Mouse (Mus musculus): ENCODE measurements around the gene Fam83f. TPM values are rescaled to one million over a fixed set of nuclear protein-coding genes. Genes with fewer than 3 reads are reported as not detected.
"Not testable (repeated sequence)": the region's sequence is repeated elsewhere in the genome, so short reads cannot be mapped to it uniquely, and the experiment has no call there.

Fam83f gene
- polyA plus RNA-seq, 1 experiment from 2014 or later: 0.39 TPM

GRCm38 (mm10) chr15:80729477-80729876 lies 57.8 kb downstream of the Fam83f start:
- H3K27me3 ChIP-seq (replicated peaks; ENCODE audit: control insufficient read depth, insufficient read depth, low read length): no peaks in the 10 kb centered on the region
- no peak overlapping the region for H3K4me2 ChIP-seq (ENCODE audit: low read length)
- ATAC-seq: no peak
- no peak overlapping the region for H3K9ac ChIP-seq (ENCODE audit: low read depth, low read length)
- H3K4me3 ChIP-seq (ENCODE audit: low read length): no peak overlapping the region
- WGBS: 73% methylated on average over 2 of the region's 2 CpGs
- H3K27ac ChIP-seq (ENCODE audit: low read depth, low read length): no peak overlapping the region
- no peaks in the 10 kb centered on the region for H3K36me3 ChIP-seq (ENCODE audit: control insufficient read depth, insufficient read depth, low read length)
- H3K9me3 ChIP-seq (ENCODE audit: control insufficient read depth, low read length): no peaks in the 10 kb centered on the region
- H3K4me1 ChIP-seq (ENCODE audit: control insufficient read depth, insufficient read depth, low read depth, low read length): no peaks in the 10 kb centered on the region

- Histone ChIP-seq H3K4me3 (ENCODE audit: low read length) (no peak overlapping the region), H3K9me3 (ENCODE audit: control insufficient read depth, low read length) (no peaks in the 10 kb centered on the region), H3K27me3 (replicated peaks; ENCODE audit: control insufficient read depth, insufficient read depth, low read length) (no peaks in the 10 kb centered on the region), H3K4me1 (ENCODE audit: control insufficient read depth, insufficient read depth, low read depth, low read length) (no peaks in the 10 kb centered on the region), H3K4me2 (ENCODE audit: low read length) (no peak overlapping the region), H3K9ac (ENCODE audit: low read depth, low read length) (no peak overlapping the region), H3K36me3 (ENCODE audit: control insufficient read depth, insufficient read depth, low read length) (no peaks in the 10 kb centered on the region), H3K27ac (ENCODE audit: low read depth, low read length) (no peak overlapping the region)
- no peak for ATAC-seq
- 93% methylated on average over 1 of the region's 1 CpGs for WGBS
Measured at GRCm38 (mm10) chr15:80731043-80731442, 59.4 kb downstream of the Fam83f start.

GRCm38 (mm10) chr15:80731511-80731910 lies 59.9 kb downstream of the Fam83f start:
- no peaks in the 10 kb centered on the region for H3K9me3 ChIP-seq (ENCODE audit: control insufficient read depth, low read length)
- H3K9ac ChIP-seq (ENCODE audit: low read depth, low read length): no peak overlapping the region
- no peaks in the 10 kb centered on the region for H3K4me1 ChIP-seq (ENCODE audit: control insufficient read depth, insufficient read depth, low read depth, low read length)
- H3K27me3 ChIP-seq (replicated peaks; ENCODE audit: control insufficient read depth, insufficient read depth, low read length): no peaks in the 10 kb centered on the region
- no peak overlapping the region for H3K4me2 ChIP-seq (ENCODE audit: low read length)
- H3K4me3 ChIP-seq (ENCODE audit: low read length): no peak overlapping the region
- no peak overlapping the region for H3K27ac ChIP-seq (ENCODE audit: low read depth, low read length)
- no peak for ATAC-seq
- H3K36me3 ChIP-seq (ENCODE audit: control insufficient read depth, insufficient read depth, low read length): no peaks in the 10 kb centered on the region
- 84% methylated on average over 3 of the region's 3 CpGs for WGBS

- Histone ChIP-seq H3K9ac (ENCODE audit: low read depth, low read length) (no peak overlapping the region), H3K4me1 (ENCODE audit: control insufficient read depth, insufficient read depth, low read depth, low read length) (no peaks in the 10 kb centered on the region), H3K27me3 (replicated peaks; ENCODE audit: control insufficient read depth, insufficient read depth, low read length) (no peaks in the 10 kb centered on the region), H3K4me3 (ENCODE audit: low read length) (no peak overlapping the region), H3K9me3 (ENCODE audit: control insufficient read depth, low read length) (no peaks in the 10 kb centered on the region), H3K4me2 (ENCODE audit: low read length) (no peak overlapping the region), H3K36me3 (ENCODE audit: control insufficient read depth, insufficient read depth, low read length) (no peaks in the 10 kb centered on the region), H3K27ac (ENCODE audit: low read depth, low read length) (no peak overlapping the region)
- ATAC-seq: no peak
- WGBS: 58% methylated on average over 4 of the region's 4 CpGs
Measured at GRCm38 (mm10) chr15:80732266-80733030, 60.8 kb downstream of the Fam83f start.

GRCm38 (mm10) chr15:80735300-80735699 lies 63.7 kb downstream of the Fam83f start:
- Histone ChIP-seq H3K27me3 (replicated peaks; ENCODE audit: control insufficient read depth, insufficient read depth, low read length) (no peaks in the 10 kb centered on the region), H3K4me3 (ENCODE audit: low read length) (no peak overlapping the region), H3K4me2 (ENCODE audit: low read length) (no peak overlapping the region), H3K9ac (ENCODE audit: low read depth, low read length) (no peak overlapping the region), H3K4me1 (ENCODE audit: control insufficient read depth, insufficient read depth, low read depth, low read length) (no peaks in the 10 kb centered on the region), H3K36me3 (ENCODE audit: control insufficient read depth, insufficient read depth, low read length) (no peaks in the 10 kb centered on the region), H3K9me3 (ENCODE audit: control insufficient read depth, low read length) (no peaks in the 10 kb centered on the region), H3K27ac (ENCODE audit: low read depth, low read length) (no peak overlapping the region)
- 91% methylated on average over 3 of the region's 3 CpGs for WGBS
- ATAC-seq: no peak

GRCm38 (mm10) chr15:80735708-80736107 lies 64.1 kb downstream of the Fam83f start:
- 97% methylated on average over 3 of the region's 4 CpGs for WGBS
- not testable (repeated sequence) for H3K4me3 ChIP-seq (ENCODE audit: low read length); H3K9me3 ChIP-seq (ENCODE audit: control insufficient read depth, low read length); H3K9ac ChIP-seq (ENCODE audit: low read depth, low read length); H3K4me1 ChIP-seq (ENCODE audit: control insufficient read depth, insufficient read depth, low read depth, low read length); H3K27me3 ChIP-seq (replicated peaks; ENCODE audit: control insufficient read depth, insufficient read depth, low read length); ATAC-seq; H3K4me2 ChIP-seq (ENCODE audit: low read length); H3K27ac ChIP-seq (ENCODE audit: low read depth, low read length); H3K36me3 ChIP-seq (ENCODE audit: control insufficient read depth, insufficient read depth, low read length)

GRCm38 (mm10) chr15:80736553-80736952 lies 64.9 kb downstream of the Fam83f start:
- Histone ChIP-seq H3K4me3 (ENCODE audit: low read length) (no peak overlapping the region), H3K36me3 (ENCODE audit: control insufficient read depth, insufficient read depth, low read length) (no peaks in the 10 kb centered on the region), H3K9me3 (ENCODE audit: control insufficient read depth, low read length) (no peaks in the 10 kb centered on the region), H3K4me1 (ENCODE audit: control insufficient read depth, insufficient read depth, low read depth, low read length) (no peaks in the 10 kb centered on the region), H3K27ac (ENCODE audit: low read depth, low read length) (no peak overlapping the region), H3K27me3 (replicated peaks; ENCODE audit: control insufficient read depth, insufficient read depth, low read length) (no peaks in the 10 kb centered on the region), H3K4me2 (ENCODE audit: low read length) (no peak overlapping the region), H3K9ac (ENCODE audit: low read depth, low read length) (no peak overlapping the region)
- no peak for ATAC-seq
- WGBS: 36% methylated on average over 1 of the region's 1 CpGs

- no peaks in the 10 kb centered on the region for H3K36me3 ChIP-seq (ENCODE audit: control insufficient read depth, insufficient read depth, low read length)
- no peak overlapping the region for H3K27ac ChIP-seq (ENCODE audit: low read depth, low read length)
- no peak overlapping the region for H3K4me3 ChIP-seq (ENCODE audit: low read length)
- 94% methylated on average over 2 of the region's 2 CpGs for WGBS
- H3K9me3 ChIP-seq (ENCODE audit: control insufficient read depth, low read length): no peaks in the 10 kb centered on the region
- H3K9ac ChIP-seq (ENCODE audit: low read depth, low read length): no peak overlapping the region
- no peak overlapping the region for H3K4me2 ChIP-seq (ENCODE audit: low read length)
- no peaks in the 10 kb centered on the region for H3K27me3 ChIP-seq (replicated peaks; ENCODE audit: control insufficient read depth, insufficient read depth, low read length)
- no peaks in the 10 kb centered on the region for H3K4me1 ChIP-seq (ENCODE audit: control insufficient read depth, insufficient read depth, low read depth, low read length)
- ATAC-seq: no peak
Measured at GRCm38 (mm10) chr15:80738244-80738643, 66.6 kb downstream of the Fam83f start.

GRCm38 (mm10) chr15:80739972-80740371 lies 68.3 kb downstream of the Fam83f start:
- H3K27ac ChIP-seq (ENCODE audit: low read depth, low read length): no peak overlapping the region
- no peak for ATAC-seq
- no peaks in the 10 kb centered on the region for H3K9me3 ChIP-seq (ENCODE audit: control insufficient read depth, low read length)
- H3K36me3 ChIP-seq (ENCODE audit: control insufficient read depth, insufficient read depth, low read length): no peaks in the 10 kb centered on the region
- no peaks in the 10 kb centered on the region for H3K4me1 ChIP-seq (ENCODE audit: control insufficient read depth, insufficient read depth, low read depth, low read length)
- H3K4me3 ChIP-seq (ENCODE audit: low read length): no peak overlapping the region
- 95% methylated on average over 1 of the region's 1 CpGs for WGBS
- H3K27me3 ChIP-seq (replicated peaks; ENCODE audit: control insufficient read depth, insufficient read depth, low read length): no peaks in the 10 kb centered on the region
- no peak overlapping the region for H3K9ac ChIP-seq (ENCODE audit: low read depth, low read length)
- no peak overlapping the region for H3K4me2 ChIP-seq (ENCODE audit: low read length)
